Mouse (Mus musculus): ENCODE results near the gene Zc3h12d.
A peak's percentile ranks its signal among the peaks of the same experiment; 100 is the strongest.

Zc3h12d gene

GRCm38 (mm10) chr10:7839551-7840352 lies 7.5 kb downstream of the Zc3h12d start:
- no peak for DNase-seq

GRCm38 (mm10) chr10:7840353-7840733 lies 8.1 kb downstream of the Zc3h12d start:
- DNase-seq = no peak

- no peak for DNase-seq
Observed at GRCm38 (mm10) chr10:7840785-7841184, 8.5 kb downstream of the Zc3h12d start.

- DNase-seq = peak; percentile 74 to 77
Observed at GRCm38 (mm10) chr10:7841571-7842080, 9.4 kb downstream of the Zc3h12d start.

- no peak for DNase-seq
Observed at GRCm38 (mm10) chr10:7843181-7843580, 10.9 kb downstream of the Zc3h12d start.

- DNase-seq = no peak
Observed at GRCm38 (mm10) chr10:7844161-7844560, 11.9 kb downstream of the Zc3h12d start.

GRCm38 (mm10) chr10:7845136-7845535 lies 12.9 kb downstream of the Zc3h12d start:
- DNase-seq = no peak

- DNase-seq = no peak
Observed at GRCm38 (mm10) chr10:7845991-7846390, 13.7 kb downstream of the Zc3h12d start.

- DNase-seq = no peak
Observed at GRCm38 (mm10) chr10:7847166-7847605, 14.9 kb downstream of the Zc3h12d start.

GRCm38 (mm10) chr10:7851891-7852290 lies 19.6 kb downstream of the Zc3h12d start:
- DNase-seq = no peak

- no peak for DNase-seq
Observed at GRCm38 (mm10) chr10:7860494-7860893, 28.2 kb downstream of the Zc3h12d start.

- DNase-seq = no peak
Observed at GRCm38 (mm10) chr10:7861259-7861936, 29.1 kb downstream of the Zc3h12d start.

GRCm38 (mm10) chr10:7861937-7862657 lies 29.8 kb downstream of the Zc3h12d start:
- DNase-seq = no peak

GRCm38 (mm10) chr10:7863411-7863810 lies 31.1 kb downstream of the Zc3h12d start:
- DNase-seq = no peak

- no peak for DNase-seq
Observed at GRCm38 (mm10) chr10:7864184-7864583, 31.9 kb downstream of the Zc3h12d start.

- no peak for DNase-seq
Observed at GRCm38 (mm10) chr10:7864806-7865205, 32.5 kb downstream of the Zc3h12d start.

- DNase-seq = peak; percentile 16 to 68
Observed at GRCm38 (mm10) chr10:7866762-7867665, 34.7 kb downstream of the Zc3h12d start.

GRCm38 (mm10) chr10:7867666-7868030 lies 35.4 kb downstream of the Zc3h12d start:
- DNase-seq = no peak

GRCm38 (mm10) chr10:7869746-7870145 lies 37.5 kb downstream of the Zc3h12d start:
- no peak for DNase-seq

- peak in 1 of 2 experiments; percentile 64 for DNase-seq
Observed at GRCm38 (mm10) chr10:7870571-7871315, 38.5 kb downstream of the Zc3h12d start.

GRCm38 (mm10) chr10:7871381-7872020 lies 39.2 kb downstream of the Zc3h12d start:
- no peak for DNase-seq

Data from kidney, postnatal 36 days (tissue).